Mouse (Mus musculus) heart, postnatal 0 days (tissue): ENCODE results near the gene Myod1.

Experiments used
- CTCF ChIP-seq: IDR thresholded peaks from 2 replicates; pipeline ENCODE4 v1.5.1; 2016; ENCODE audit warnings: antibody characterized with exemption, control low read depth, low read depth
- EP300 ChIP-seq: IDR thresholded peaks from 2 replicates; pipeline ENCODE4 v1.6.1; 2016; ENCODE audit warnings: antibody characterized with exemption, low read depth

DNA sequence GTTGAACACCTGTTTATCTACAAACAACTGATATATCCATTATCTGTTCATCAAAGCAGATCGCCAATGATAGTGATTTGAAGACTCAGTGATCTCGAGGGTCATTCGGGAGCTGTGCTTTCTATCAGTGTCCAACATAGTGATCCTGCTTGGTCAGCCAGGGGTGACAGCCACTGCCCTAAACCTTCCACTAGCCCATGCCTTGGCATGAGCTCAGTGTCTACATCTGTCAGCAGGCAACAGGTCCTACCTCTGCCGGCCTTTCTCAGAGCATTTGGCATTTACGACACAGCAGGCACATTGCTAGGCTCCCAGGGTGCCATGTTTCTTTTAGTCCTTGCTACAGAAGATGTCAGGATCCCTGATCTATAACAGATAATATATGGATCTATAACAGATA lies 36.0 kb upstream of the Myod1 start:
- no peak for TF ChIP-seq CTCF
- TF ChIP-seq EP300, result no peak
